In genomic region chr10:127500894-127501893, GRCm38 (mm10) we compare ENCODE assay signal across 19 mouse cellular contexts. TPM values are rescaled to one million over a fixed set of nuclear protein-coding genes. Genes with fewer than 3 reads are reported as not detected.
DNase-seq lines count a peak whose midpoint lies in the region; ATAC-seq and TF ChIP-seq lines count a peak whose summit lies in the region.
"Had no signal": no experiment of that assay in that cellular context is flagged by ENCODE, and none has a peak within 500 bp of the region (broad histone marks: within the 10 kb centered on the region; RNA-seq: fewer than 3 reads in every experiment).

TSS of gene Stac3 (plus strand) at chr10:127501686.

- no peak within 1 kb of the TSS for H3K4me2 ChIP-seq in kidney, embryonic 14.5 days (replicated peaks; ENCODE audit: low read depth, low read length)
- no peak within 1 kb of the TSS for H3K4me2 ChIP-seq in embryonic facial prominence, embryonic 13.5 days
- no peak within 1 kb of the TSS for H3K4me2 ChIP-seq in lung, postnatal 0 days (replicated peaks; ENCODE audit: low read depth, low read length)
- H3K4me2 ChIP-seq: hindbrain, embryonic 14.5 days; midbrain, embryonic 15.5 days; stomach, embryonic 15.5 days had no signal

- H3K4me1 ChIP-seq in kidney, embryonic 14.5 days (ENCODE audit: control insufficient read depth, insufficient read depth, low read length), result no peaks in the 10 kb centered on the region
- no peaks in the 10 kb centered on the region for H3K4me1 ChIP-seq in kidney, adult 2 months (ENCODE audit: control insufficient read depth, insufficient read depth, low read length)
- no peaks in the 10 kb centered on the region for H3K4me1 ChIP-seq in embryonic facial prominence, embryonic 13.5 days
- H3K4me1 ChIP-seq in lung, postnatal 0 days (ENCODE audit: insufficient read depth, low read depth, low read length), result no peaks in the 10 kb centered on the region
- H3K4me1 ChIP-seq: midbrain, embryonic 15.5 days; stomach, embryonic 15.5 days had no signal

- no peaks in the 10 kb centered on the region for H3K9me3 ChIP-seq in kidney, embryonic 14.5 days (ENCODE audit: control insufficient read depth, low read length)
- no peaks in the 10 kb centered on the region for H3K9me3 ChIP-seq in embryonic facial prominence, embryonic 13.5 days
- no peaks in the 10 kb centered on the region for H3K9me3 ChIP-seq in lung, postnatal 0 days (ENCODE audit: low read length)
- H3K9me3 ChIP-seq: midbrain, embryonic 15.5 days; stomach, embryonic 15.5 days had no signal

- intact Hi-C loops in gastrocnemius, postnatal 14 days (cut with DNase I; ENCODE audit: low total_unique reads), result no loop called here

- no peak within 1 kb of the TSS for H3K4me3 ChIP-seq in kidney, embryonic 14.5 days (ENCODE audit: low read length)
- H3K4me3 ChIP-seq in kidney, adult 2 months (ENCODE audit: insufficient read depth, low read depth, low read length), result no peak within 1 kb of the TSS
- no peak within 1 kb of the TSS for H3K4me3 ChIP-seq in embryonic facial prominence, embryonic 13.5 days
- H3K4me3 ChIP-seq in lung, postnatal 0 days (ENCODE audit: low read depth, low read length), result no peak within 1 kb of the TSS
- H3K4me3 ChIP-seq: heart, adult 2 months; midbrain, embryonic 15.5 days; stomach, embryonic 15.5 days had no signal

- ATAC-seq in kidney, embryonic 14.5 days (ENCODE audit: low FRiP score, low TSS enrichment), result 0 out of 2 replicates have a peak, but pooled peaks have one; percentile 36
- no peak for ATAC-seq in embryonic facial prominence, embryonic 13.5 days (ENCODE audit: insufficient number of reproducible peaks, insufficient read depth, low FRiP score, low TSS enrichment, low read depth)
- ATAC-seq in lung, postnatal 0 days, result no peak
- ATAC-seq: forebrain, postnatal 0 days; midbrain, embryonic 15.5 days had no signal

- no peaks in the 10 kb centered on the region for H3K27me3 ChIP-seq in kidney, embryonic 14.5 days (ENCODE audit: control insufficient read depth, insufficient read depth, low read length)
- no peaks in the 10 kb centered on the region for H3K27me3 ChIP-seq in kidney, adult 2 months (replicated peaks; ENCODE audit: control insufficient read depth, insufficient read depth, low read length)
- H3K27me3 ChIP-seq in embryonic facial prominence, embryonic 13.5 days, result no peaks in the 10 kb centered on the region; the same call in 1 of the 2 replicates
- H3K27me3 ChIP-seq in lung, postnatal 0 days (replicated peaks; ENCODE audit: insufficient read depth, low read length), result no peaks in the 10 kb centered on the region
- H3K27me3 ChIP-seq: midbrain, embryonic 15.5 days; stomach, embryonic 15.5 days had no signal

- no peak for TF ChIP-seq POLR2A in kidney, adult 2 months (IDR thresholded peaks at IDR 0.05; ENCODE audit: low read depth, low read length)

- WGBS in kidney, embryonic 14.5 days, result 60% methylated on average over 11 of the region's 13 CpGs
- 60% methylated on average over 13 of the region's 13 CpGs for WGBS in kidney, adult 2 months
- WGBS in embryonic facial prominence, embryonic 13.5 days, result 61% methylated on average over 13 of the region's 13 CpGs
- 57% methylated on average over 13 of the region's 13 CpGs for WGBS in lung, postnatal 0 days

- no peak within 1 kb of the TSS for H3K9ac ChIP-seq in kidney, embryonic 14.5 days (ENCODE audit: low read depth, low read length)
- H3K9ac ChIP-seq in embryonic facial prominence, embryonic 13.5 days, result peak within 1 kb of the TSS; percentile 27; the same call in 1 of the 2 replicates
- H3K9ac ChIP-seq in lung, postnatal 0 days (replicated peaks; ENCODE audit: low read depth), result no peak within 1 kb of the TSS
- H3K9ac ChIP-seq: forebrain, postnatal 0 days; hindbrain, embryonic 14.5 days; midbrain, embryonic 15.5 days; stomach, embryonic 15.5 days had no signal

- no peak within 1 kb of the TSS for H3K27ac ChIP-seq in kidney, embryonic 14.5 days (ENCODE audit: low read depth, low read length)
- no peak within 1 kb of the TSS for H3K27ac ChIP-seq in kidney, adult 2 months (ENCODE audit: insufficient read depth, low read depth, low read length)
- H3K27ac ChIP-seq in embryonic facial prominence, embryonic 13.5 days, result no peak within 1 kb of the TSS; the same call in 1 of the 2 replicates
- H3K27ac ChIP-seq in lung, postnatal 0 days (ENCODE audit: low read length), result no peak within 1 kb of the TSS
- H3K27ac ChIP-seq: heart, adult 2 months; hindbrain, embryonic 14.5 days; midbrain, embryonic 15.5 days; stomach, embryonic 15.5 days had no signal

- peaks cover 36% of the 10 kb centered on the region for H3K36me3 ChIP-seq in kidney, embryonic 14.5 days (ENCODE audit: control insufficient read depth, insufficient read depth, low read length)
- no peaks in the 10 kb centered on the region; the same call in none of the 2 replicates for H3K36me3 ChIP-seq in kidney, adult 2 months (ENCODE audit: control insufficient read depth, insufficient read depth, low read length)
- peaks cover 57% of the 10 kb centered on the region for H3K36me3 ChIP-seq in embryonic facial prominence, embryonic 13.5 days
- H3K36me3 ChIP-seq in lung, postnatal 0 days (ENCODE audit: insufficient read depth, low read length), result peaks cover 12% of the 10 kb centered on the region; the same call in 1 of the 2 replicates

- TF ChIP-seq EP300 in lung, postnatal 0 days (IDR thresholded peaks at IDR 0.05), result no peak

- no peak for DNase-seq in kidney, adult 2 months
- DNase-seq in gastrocnemius, postnatal 14 days, result peak; percentile 65
- peak; percentile 81 for DNase-seq in skeletal muscle tissue, adult 2 months (ENCODE audit: low read depth, low spot score)
- no peak for DNase-seq in lung, postnatal 0 days (ENCODE audit: low spot score)
- DNase-seq in heart, adult 8-10 months (ENCODE audit: low spot score), result no peak
- DNase-seq: forebrain, postnatal 0 days; heart, adult 2 months; heart, postnatal 14 days; kidney, adult 11 months; kidney, postnatal 25 days; layer of hippocampus, adult 9-11 months; lung, postnatal 4 days; thymus, postnatal 36 days had no signal

- TF ChIP-seq CTCF in kidney, adult 2 months (conservative IDR thresholded peaks at IDR 0.05; ENCODE audit: insufficient read depth, insufficient read length, low read depth, low read length), result no peak
- TF ChIP-seq CTCF in lung, postnatal 0 days (IDR thresholded peaks at IDR 0.05), result no peak

RNA-seq across cellular contexts. Expression of gene Stac3, which starts in this region (rescaled TPM):
- polyA plus RNA-seq in kidney, embryonic 14.5 days (2014; fragmentation: Nextera tagmentation; extraction: Ambion mirVana), result 0.39 and 0.50 TPM in 2 replicates
- 1.2 and 3.0 TPM in 2 replicates for polyA plus RNA-seq in kidney, adult 2 months (2012; rRNA removed)
- 2.0 and 3.2 TPM in 2 replicates for polyA plus RNA-seq in embryonic facial prominence, embryonic 13.5 days (2015; fragmentation: Nextera tagmentation; extraction: Ambion mirVana)
- total RNA-seq in gastrocnemius, postnatal 14 days (2021), result 100 to 1,000 TPM; 315 to 336 TPM
- 0.23 and 0.53 TPM in 2 replicates for polyA plus RNA-seq in lung, postnatal 0 days (2015; fragmentation: Nextera tagmentation; extraction: Ambion mirVana)
- 1 to 10 TPM in 1 of 4 experiments, under 1 TPM in 2, not detected in 1; 0.66 to 1.5 (median 0.76) TPM for total RNA-seq in heart, adult 8-10 months (2022)
- total RNA-seq: common myeloid progenitor, adult 5-6 weeks had no signal
- polyA plus RNA-seq: hindbrain, embryonic 14.5 days had no signal

Comparison
In these comparisons a context has a peak if more than half of its experiments do, and no peak if none do; other contexts are left out.
1. RNA of gene Stac3 (total RNA-seq): 315 to 336 TPM in gastrocnemius, postnatal 14 days; 0.66 to 1.5 TPM in heart, adult 8-10 months; every median in the first group is over 100 times any median in the second.
2. Peak in ATAC-seq in kidney, embryonic 14.5 days; RNA of the gene not detected or under 1 TPM.
3. DNase-seq: peak in gastrocnemius, postnatal 14 days (single experiment) and skeletal muscle tissue, adult 2 months (single experiment); none in kidney, adult 2 months (single experiment), lung, postnatal 0 days (single experiment) and heart, adult 8-10 months (single experiment).